Mouse (Mus musculus): ENCODE results near the gene Lnx1. TPM values are rescaled to one million over a fixed set of nuclear protein-coding genes. Genes with fewer than 3 reads are reported as not detected.

The Lnx1 gene
- total and polyA plus RNA-seq, 2 experiments from 2014 or later, result 18.7 to 36.9 TPM

- H3K4me2 ChIP-seq (ENCODE audit: low read depth, low read length, poor library complexity, severe bottlenecking), result no peak overlapping the region
- DNase-seq (ENCODE audit: low spot score), result no peak
- H3K9me3 ChIP-seq (ENCODE audit: low read length), result no peaks in the 10 kb centered on the region
- no peak for TF ChIP-seq CTCF (IDR thresholded peaks at IDR 0.05)
- no peak overlapping the region for H3K9ac ChIP-seq (replicated peaks; ENCODE audit: low read length, poor library complexity, severe bottlenecking)
- no peaks in the 10 kb centered on the region for H3K36me3 ChIP-seq (ENCODE audit: insufficient read depth, low read length)
- WGBS, result 51% methylated on average over 7 of the region's 7 CpGs
- no peak overlapping the region for H3K27ac ChIP-seq (ENCODE audit: low read depth, low read length)
- ATAC-seq (ENCODE audit: low FRiP score), result no peak
- no peaks in the 10 kb centered on the region for H3K4me1 ChIP-seq (ENCODE audit: insufficient read depth, low read length)
- H3K4me3 ChIP-seq (ENCODE audit: low read depth, low read length), result no peak overlapping the region
- no peaks in the 10 kb centered on the region for H3K27me3 ChIP-seq (ENCODE audit: insufficient read depth, low read length)
Observed at GRCm38 (mm10) chr5:74733885-74734558, 31.3 kb upstream of the Lnx1 start.

DNA sequence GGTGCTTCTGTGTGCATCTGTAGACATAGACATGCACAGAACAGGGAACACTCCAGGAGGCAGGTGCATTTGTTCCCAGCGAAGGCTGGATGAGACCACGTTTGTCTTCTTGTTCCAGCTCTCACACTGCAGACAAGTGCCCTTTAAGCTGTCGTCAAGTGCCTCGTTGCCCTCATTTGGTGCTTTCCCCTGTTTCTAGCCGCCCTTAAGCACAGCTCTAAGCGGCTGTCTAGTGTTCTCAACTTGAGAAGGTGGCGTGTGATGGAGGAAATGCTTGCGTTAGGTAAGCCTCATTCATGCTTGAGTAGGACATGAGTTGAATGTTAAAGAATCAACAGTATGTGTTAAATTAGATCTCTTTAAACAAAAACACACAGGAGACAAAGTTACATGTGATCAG, 29.9 kb upstream of the Lnx1 start:
- DNase-seq (ENCODE audit: low spot score) (no peak), ATAC-seq (ENCODE audit: low FRiP score) (no peak)
- Histone ChIP-seq H3K27ac (ENCODE audit: low read depth, low read length) (no peak overlapping the region), H3K27me3 (ENCODE audit: insufficient read depth, low read length) (no peaks in the 10 kb centered on the region), H3K9me3 (ENCODE audit: low read length) (no peaks in the 10 kb centered on the region), H3K9ac (replicated peaks; ENCODE audit: low read length, poor library complexity, severe bottlenecking) (no peak overlapping the region), H3K4me1 (ENCODE audit: insufficient read depth, low read length) (no peaks in the 10 kb centered on the region), H3K4me2 (ENCODE audit: low read depth, low read length, poor library complexity, severe bottlenecking) (no peak overlapping the region), H3K36me3 (ENCODE audit: insufficient read depth, low read length) (no peaks in the 10 kb centered on the region), H3K4me3 (ENCODE audit: low read depth, low read length) (no peak overlapping the region)
- TF ChIP-seq CTCF (IDR thresholded peaks at IDR 0.05), result no peak
- WGBS, result 69% methylated on average over 8 of the region's 8 CpGs

DNA sequence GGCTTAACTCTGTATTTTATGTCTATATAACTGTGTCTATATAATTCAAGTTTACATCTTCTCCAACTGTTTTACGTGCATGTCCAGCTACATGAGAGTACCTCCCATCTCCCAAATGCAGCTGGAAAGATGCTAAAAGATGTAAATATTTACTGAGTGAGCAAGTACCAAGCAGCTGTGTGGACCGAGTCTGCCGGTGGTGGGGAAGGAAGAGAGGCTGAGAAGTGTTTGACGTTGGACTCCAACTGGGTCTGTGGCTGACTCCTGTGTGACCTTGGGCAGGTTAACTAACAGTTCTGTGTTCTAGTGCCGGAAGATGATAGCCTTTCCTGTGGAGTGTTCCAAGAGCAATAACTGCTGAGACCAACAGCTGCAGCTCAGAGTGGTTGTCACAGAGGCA, 27.9 kb upstream of the Lnx1 start:
- ATAC-seq (ENCODE audit: low FRiP score) (no peak), DNase-seq (ENCODE audit: low spot score) (no peak)
- Histone ChIP-seq H3K9me3 (ENCODE audit: low read length) (no peaks in the 10 kb centered on the region), H3K9ac (replicated peaks; ENCODE audit: low read length, poor library complexity, severe bottlenecking) (no peak overlapping the region), H3K4me2 (ENCODE audit: low read depth, low read length, poor library complexity, severe bottlenecking) (no peak overlapping the region), H3K27me3 (ENCODE audit: insufficient read depth, low read length) (no peaks in the 10 kb centered on the region), H3K4me3 (ENCODE audit: low read depth, low read length) (no peak overlapping the region), H3K27ac (ENCODE audit: low read depth, low read length) (no peak overlapping the region), H3K4me1 (ENCODE audit: insufficient read depth, low read length) (no peaks in the 10 kb centered on the region), H3K36me3 (ENCODE audit: insufficient read depth, low read length) (no peaks in the 10 kb centered on the region)
- 90% methylated on average over 5 of the region's 5 CpGs for WGBS
- TF ChIP-seq CTCF (IDR thresholded peaks at IDR 0.05), result no peak

DNA sequence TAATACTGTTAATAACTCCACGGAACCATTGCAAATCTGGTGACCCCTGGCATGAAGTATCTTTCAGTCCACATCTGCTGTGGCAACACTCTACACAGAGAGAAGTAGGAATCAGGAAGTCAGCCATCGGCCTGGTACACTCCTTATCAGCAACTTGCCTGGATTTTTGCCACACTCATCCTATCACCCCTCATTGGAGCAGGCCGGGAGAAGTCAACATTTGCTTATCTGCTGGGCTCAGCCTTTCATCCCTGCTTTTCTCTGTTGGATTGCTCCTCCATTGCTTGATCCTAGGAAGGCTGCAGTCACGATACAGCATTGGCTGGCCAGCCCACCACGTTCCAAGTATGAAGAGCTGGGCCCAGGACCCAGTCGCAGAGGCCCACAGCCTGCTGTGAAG, 26.9 kb upstream of the Lnx1 start:
- Histone ChIP-seq H3K4me1 (ENCODE audit: insufficient read depth, low read length) (no peaks in the 10 kb centered on the region), H3K4me2 (ENCODE audit: low read depth, low read length, poor library complexity, severe bottlenecking) (no peak overlapping the region), H3K36me3 (ENCODE audit: insufficient read depth, low read length) (no peaks in the 10 kb centered on the region), H3K9ac (replicated peaks; ENCODE audit: low read length, poor library complexity, severe bottlenecking) (no peak overlapping the region), H3K9me3 (ENCODE audit: low read length) (no peaks in the 10 kb centered on the region), H3K27ac (ENCODE audit: low read depth, low read length) (no peak overlapping the region), H3K4me3 (ENCODE audit: low read depth, low read length) (no peak overlapping the region), H3K27me3 (ENCODE audit: insufficient read depth, low read length) (no peaks in the 10 kb centered on the region)
- DNase-seq (ENCODE audit: low spot score), result no peak
- no peak for ATAC-seq (ENCODE audit: low FRiP score)
- no peak for TF ChIP-seq CTCF (IDR thresholded peaks at IDR 0.05)
- 79% methylated on average over 6 of the region's 6 CpGs for WGBS

- Histone ChIP-seq H3K9ac (replicated peaks; ENCODE audit: low read length, poor library complexity, severe bottlenecking) (no peak overlapping the region), H3K36me3 (ENCODE audit: insufficient read depth, low read length) (no peaks in the 10 kb centered on the region), H3K4me3 (ENCODE audit: low read depth, low read length) (no peak overlapping the region), H3K9me3 (ENCODE audit: low read length) (no peaks in the 10 kb centered on the region), H3K27ac (ENCODE audit: low read depth, low read length) (no peak overlapping the region), H3K4me2 (ENCODE audit: low read depth, low read length, poor library complexity, severe bottlenecking) (no peak overlapping the region), H3K27me3 (ENCODE audit: insufficient read depth, low read length) (no peaks in the 10 kb centered on the region), H3K4me1 (ENCODE audit: insufficient read depth, low read length) (no peaks in the 10 kb centered on the region)
- DNase-seq (ENCODE audit: low spot score) (no peak), ATAC-seq (ENCODE audit: low FRiP score) (no peak)
- 70% methylated on average over 6 of the region's 6 CpGs for WGBS
- no peak for TF ChIP-seq CTCF (IDR thresholded peaks at IDR 0.05)
Observed at GRCm38 (mm10) chr5:74728186-74728585, 25.5 kb upstream of the Lnx1 start.

DNA sequence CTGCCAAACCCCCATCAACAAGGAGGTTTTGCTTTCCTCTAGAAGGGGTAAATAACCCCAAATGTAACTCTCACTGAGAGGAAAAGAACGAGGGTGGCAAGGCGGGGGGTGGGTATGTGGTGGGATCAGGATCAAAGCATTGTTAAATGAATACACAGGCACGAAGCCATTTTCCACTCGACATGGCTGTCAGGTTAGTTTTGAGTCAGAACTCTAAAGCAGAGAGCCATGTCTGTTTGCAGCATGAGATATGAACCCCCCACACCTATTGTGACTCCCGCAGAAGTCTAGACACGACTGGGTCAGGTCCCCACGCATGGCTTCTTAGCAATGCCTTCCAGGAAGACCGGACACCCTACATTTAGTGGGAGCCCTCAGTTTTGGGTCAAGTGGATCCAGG, 24.6 kb upstream of the Lnx1 start:
- 27% methylated on average over 8 of the region's 8 CpGs for WGBS
- no peaks in the 10 kb centered on the region for H3K4me1 ChIP-seq (ENCODE audit: insufficient read depth, low read length)
- no peaks in the 10 kb centered on the region for H3K27me3 ChIP-seq (ENCODE audit: insufficient read depth, low read length)
- DNase-seq (ENCODE audit: low spot score) (no peak), ATAC-seq (ENCODE audit: low FRiP score) (no peak)
- TF ChIP-seq CTCF (IDR thresholded peaks at IDR 0.05), result no peak
- no peak overlapping the region for H3K4me3 ChIP-seq (ENCODE audit: low read depth, low read length)
- no peak overlapping the region for H3K27ac ChIP-seq (ENCODE audit: low read depth, low read length)
- H3K4me2 ChIP-seq (ENCODE audit: low read depth, low read length, poor library complexity, severe bottlenecking), result no peak overlapping the region
- H3K9ac ChIP-seq (replicated peaks; ENCODE audit: low read length, poor library complexity, severe bottlenecking), result no peak overlapping the region
- no peaks in the 10 kb centered on the region for H3K9me3 ChIP-seq (ENCODE audit: low read length)
- H3K36me3 ChIP-seq (ENCODE audit: insufficient read depth, low read length), result no peaks in the 10 kb centered on the region
